Mouse (Mus musculus): ENCODE data around the gene Cpm.

- TF ChIP-seq CTCF (IDR thresholded peaks at IDR 0.05) (no peak), POLR2A (IDR thresholded peaks at IDR 0.05; ENCODE audit: insufficient read depth, low read depth, low read length) (no peak), EP300 (IDR thresholded peaks at IDR 0.05; ENCODE audit: insufficient read depth, low read depth, low read length) (no peak)
These were observed 48.9 kb upstream of the Cpm start for GRCm38 (mm10) chr10:117580405-117580804.

Measured in heart, adult 2 months (tissue).